Mouse (Mus musculus): ENCODE measurements around the gene BB287469. TPM values are rescaled to one million over a fixed set of nuclear protein-coding genes. Genes with fewer than 3 reads are reported as not detected.
"Not testable (repeated sequence)": the region's sequence is repeated elsewhere in the genome, so short reads cannot be mapped to it uniquely, and the experiment has no call there.

BB287469 gene
- not detected in 2 replicates for polyA plus RNA-seq (2015; fragmentation: Nextera tagmentation; extraction: Ambion mirVana)

- H3K9me3 ChIP-seq (ENCODE audit: low read length); H3K4me2 ChIP-seq (replicated peaks; ENCODE audit: low read depth, low read length); H3K4me1 ChIP-seq (ENCODE audit: insufficient read depth, low read length); H3K27me3 ChIP-seq (ENCODE audit: insufficient read depth, low read length); H3K9ac ChIP-seq (replicated peaks; ENCODE audit: low read length); H3K27ac ChIP-seq (ENCODE audit: low read length); ATAC-seq (ENCODE audit: low FRiP score, low TSS enrichment); H3K4me3 ChIP-seq (ENCODE audit: low read length); H3K36me3 ChIP-seq (ENCODE audit: insufficient read depth, low read length): not testable (repeated sequence)
- 77% methylated on average over 4 of the region's 6 CpGs for WGBS
Observed at GRCm38 (mm10) chr12:87816277-87816676, at the start of gene BB287469. Gene BB287469, plus strand, starts transcription at chr12:87816577.

GRCm38 (mm10) chr12:87775655-87776054, 40.7 kb upstream of the BB287469 start, which contains the start of gene Gm21319:
Gene Gm21319, minus strand, starts transcription at chr12:87775755.
- H3K9ac ChIP-seq (replicated peaks; ENCODE audit: low read length); H3K4me1 ChIP-seq (ENCODE audit: insufficient read depth, low read length); H3K27ac ChIP-seq (ENCODE audit: low read length); H3K4me2 ChIP-seq (replicated peaks; ENCODE audit: low read depth, low read length); H3K9me3 ChIP-seq (ENCODE audit: low read length); H3K27me3 ChIP-seq (ENCODE audit: insufficient read depth, low read length); H3K36me3 ChIP-seq (ENCODE audit: insufficient read depth, low read length); H3K4me3 ChIP-seq (ENCODE audit: low read length); ATAC-seq (ENCODE audit: low FRiP score, low TSS enrichment): not testable (repeated sequence)
- 82% methylated on average over 4 of the region's 4 CpGs for WGBS

DNA sequence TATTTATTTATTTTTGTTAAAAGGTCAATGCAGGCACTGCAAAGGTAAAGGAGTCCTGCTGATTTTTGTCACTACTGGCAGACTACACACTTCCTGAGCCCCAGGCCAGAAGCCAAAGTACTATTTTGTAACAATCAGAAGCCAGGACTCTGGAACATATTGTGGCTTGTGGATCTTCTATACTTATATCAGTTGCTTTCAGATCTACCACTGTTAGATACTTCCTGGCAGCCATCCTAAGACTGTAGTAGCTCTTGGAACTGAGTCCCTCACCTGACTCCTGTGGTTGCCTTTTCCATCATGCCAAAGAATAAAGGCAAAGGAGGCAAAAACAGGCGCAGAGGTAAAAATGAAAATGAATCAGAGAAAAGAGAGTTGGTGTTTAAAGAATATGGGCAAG, 21.2 kb upstream of the BB287469 start, which contains the start of gene Gm21936:
Gm21936 (plus strand) TSS at position 301 of the 400 bp plus-strand sequence.
- ATAC-seq (ENCODE audit: low FRiP score, low TSS enrichment); H3K9ac ChIP-seq (replicated peaks; ENCODE audit: low read length); H3K36me3 ChIP-seq (ENCODE audit: insufficient read depth, low read length); H3K27ac ChIP-seq (ENCODE audit: low read length); H3K9me3 ChIP-seq (ENCODE audit: low read length); H3K27me3 ChIP-seq (ENCODE audit: insufficient read depth, low read length); H3K4me2 ChIP-seq (replicated peaks; ENCODE audit: low read depth, low read length); H3K4me3 ChIP-seq (ENCODE audit: low read length); H3K4me1 ChIP-seq (ENCODE audit: insufficient read depth, low read length): not testable (repeated sequence)
- 94% methylated on average over 1 of the region's 1 CpGs for WGBS

GRCm38 (mm10) chr12:87797971-87798370, 18.4 kb upstream of the BB287469 start:
- not testable (repeated sequence) for H3K4me2 ChIP-seq (replicated peaks; ENCODE audit: low read depth, low read length); H3K9me3 ChIP-seq (ENCODE audit: low read length); H3K4me3 ChIP-seq (ENCODE audit: low read length); H3K27me3 ChIP-seq (ENCODE audit: insufficient read depth, low read length); H3K36me3 ChIP-seq (ENCODE audit: insufficient read depth, low read length); H3K4me1 ChIP-seq (ENCODE audit: insufficient read depth, low read length); H3K9ac ChIP-seq (replicated peaks; ENCODE audit: low read length); H3K27ac ChIP-seq (ENCODE audit: low read length); ATAC-seq (ENCODE audit: low FRiP score, low TSS enrichment)
- WGBS: 92% methylated on average over 5 of the region's 5 CpGs

DNA sequence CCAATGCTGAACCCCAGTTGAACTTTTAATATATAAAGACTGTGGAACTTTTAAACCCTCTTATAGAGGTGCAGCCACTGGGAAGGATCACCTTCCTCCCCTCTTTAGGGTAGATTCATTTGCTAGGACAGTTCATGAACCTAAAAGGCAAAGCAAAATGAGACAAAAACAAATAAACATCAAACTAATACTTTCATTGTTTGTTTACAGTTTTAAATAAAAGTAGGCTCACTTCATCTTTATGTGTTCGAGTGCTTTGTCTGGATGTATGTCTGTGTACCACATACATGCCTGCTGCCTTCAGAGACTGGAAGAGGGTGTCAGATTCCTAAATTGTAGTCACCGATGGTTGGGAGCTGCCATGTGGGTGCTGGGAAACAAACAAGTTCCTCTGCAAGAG, 25.9 kb downstream of the BB287469 start, which contains the start of gene Gm2001:
Gm2001 (minus strand) TSS at position 101 of the 400 bp plus-strand sequence.
- H3K4me3 ChIP-seq (ENCODE audit: low read length); ATAC-seq (ENCODE audit: low FRiP score, low TSS enrichment); H3K27me3 ChIP-seq (ENCODE audit: insufficient read depth, low read length); H3K27ac ChIP-seq (ENCODE audit: low read length); H3K4me2 ChIP-seq (replicated peaks; ENCODE audit: low read depth, low read length); H3K9ac ChIP-seq (replicated peaks; ENCODE audit: low read length); H3K4me1 ChIP-seq (ENCODE audit: insufficient read depth, low read length); H3K9me3 ChIP-seq (ENCODE audit: low read length); H3K36me3 ChIP-seq (ENCODE audit: insufficient read depth, low read length): not testable (repeated sequence)
- 85% methylated on average over 1 of the region's 2 CpGs for WGBS

DNA sequence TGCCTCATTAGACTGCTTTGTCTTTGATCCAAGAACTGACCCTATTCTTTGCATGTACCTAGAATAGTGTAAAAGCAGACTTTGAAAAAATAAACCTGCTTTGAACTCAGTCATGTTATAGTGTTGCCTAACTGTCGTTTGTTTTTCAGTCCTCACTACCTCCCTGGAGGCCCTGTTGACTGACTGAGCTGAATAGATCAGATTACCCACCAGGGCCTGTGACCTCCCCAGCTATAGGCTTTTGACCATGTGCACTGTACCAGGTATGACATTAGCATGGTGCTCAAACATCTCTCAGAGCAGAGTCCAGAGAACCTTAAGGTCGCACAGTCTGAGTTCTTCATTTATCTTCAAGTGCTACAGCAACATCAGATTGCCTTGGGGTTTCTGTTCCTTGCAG, 34.3 kb downstream of the BB287469 start:
- H3K4me1 ChIP-seq (ENCODE audit: insufficient read depth, low read length); H3K4me2 ChIP-seq (replicated peaks; ENCODE audit: low read depth, low read length); H3K27me3 ChIP-seq (ENCODE audit: insufficient read depth, low read length); H3K36me3 ChIP-seq (ENCODE audit: insufficient read depth, low read length); H3K4me3 ChIP-seq (ENCODE audit: low read length); H3K27ac ChIP-seq (ENCODE audit: low read length); H3K9me3 ChIP-seq (ENCODE audit: low read length); H3K9ac ChIP-seq (replicated peaks; ENCODE audit: low read length); ATAC-seq (ENCODE audit: low FRiP score, low TSS enrichment): not testable (repeated sequence)
- WGBS: no CpG with 5 or more reads among the region's 2 CpGs

DNA sequence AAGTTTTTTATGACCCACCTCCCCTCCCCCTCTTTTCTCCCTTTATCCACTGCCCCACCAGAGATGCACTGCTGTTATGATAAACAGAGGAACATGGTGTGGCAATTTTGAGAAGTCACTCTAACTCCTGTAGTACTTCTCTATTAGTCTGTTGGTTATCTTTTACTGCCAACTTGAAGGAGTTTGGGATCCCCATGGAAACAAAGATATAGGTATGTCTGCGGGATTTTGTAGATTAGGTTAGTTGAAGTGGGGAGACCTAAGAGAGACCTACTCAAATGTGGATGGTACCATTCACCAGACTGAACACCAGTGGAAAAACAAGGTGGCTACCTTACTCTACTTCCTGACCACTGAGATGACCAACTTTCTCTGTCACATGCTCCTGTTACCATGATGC, 39.7 kb downstream of the BB287469 start:
- 77% methylated on average over 1 of the region's 1 CpGs for WGBS
- not testable (repeated sequence) for H3K9ac ChIP-seq (replicated peaks; ENCODE audit: low read length); H3K36me3 ChIP-seq (ENCODE audit: insufficient read depth, low read length); H3K4me2 ChIP-seq (replicated peaks; ENCODE audit: low read depth, low read length); ATAC-seq (ENCODE audit: low FRiP score, low TSS enrichment); H3K4me1 ChIP-seq (ENCODE audit: insufficient read depth, low read length); H3K9me3 ChIP-seq (ENCODE audit: low read length); H3K4me3 ChIP-seq (ENCODE audit: low read length); H3K27ac ChIP-seq (ENCODE audit: low read length); H3K27me3 ChIP-seq (ENCODE audit: insufficient read depth, low read length)

DNA sequence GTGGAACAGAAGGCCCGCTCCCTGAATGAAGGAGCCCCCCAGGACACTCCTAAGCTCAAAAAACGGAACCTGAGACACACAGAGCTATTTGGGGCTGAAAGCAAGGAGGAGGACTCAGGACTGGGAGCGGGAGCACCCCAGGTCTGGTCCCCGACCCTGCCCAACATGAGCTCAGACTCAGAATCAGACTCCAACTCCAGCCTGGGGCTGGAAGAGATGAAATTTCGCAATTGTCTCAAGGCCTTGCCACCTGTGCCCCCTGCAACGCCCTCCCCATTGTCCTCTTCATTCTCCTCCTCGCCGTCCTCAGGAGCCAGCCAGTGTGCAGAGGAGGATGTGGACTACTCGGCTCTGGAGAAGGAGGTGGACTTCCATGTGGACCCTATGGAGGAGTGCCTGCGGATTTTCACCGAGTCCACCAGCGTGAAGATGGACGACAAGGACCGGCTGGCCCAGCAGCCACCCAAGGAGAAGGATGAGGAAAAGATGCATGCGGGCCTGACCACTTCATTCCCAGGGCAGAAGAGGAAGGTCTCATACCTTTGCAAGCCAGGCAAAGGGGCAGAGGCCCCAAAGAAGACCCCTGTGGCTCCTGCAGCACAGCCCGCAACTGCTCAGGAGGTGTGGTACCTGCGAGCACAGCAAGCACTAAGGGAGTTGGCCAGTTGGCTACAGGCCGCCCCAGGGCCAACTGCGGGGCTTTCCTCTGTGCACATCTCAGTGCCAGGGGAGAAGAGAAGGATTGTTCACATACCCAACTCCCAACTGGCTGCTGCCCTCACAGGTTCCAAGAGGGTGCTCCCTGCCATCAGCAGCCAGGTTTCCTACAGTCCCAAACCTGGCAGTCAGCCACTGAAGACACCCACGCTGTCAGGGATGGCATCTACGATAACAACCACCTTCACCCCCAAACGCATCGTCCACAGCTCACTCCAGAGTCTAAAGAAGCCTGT, 45.6 kb downstream of the BB287469 start:
- H3K4me2 ChIP-seq (replicated peaks; ENCODE audit: low read depth, low read length); H3K9me3 ChIP-seq (ENCODE audit: low read length); ATAC-seq (ENCODE audit: low FRiP score, low TSS enrichment); H3K27me3 ChIP-seq (ENCODE audit: insufficient read depth, low read length); H3K4me3 ChIP-seq (ENCODE audit: low read length); H3K4me1 ChIP-seq (ENCODE audit: insufficient read depth, low read length); H3K27ac ChIP-seq (ENCODE audit: low read length); H3K36me3 ChIP-seq (ENCODE audit: insufficient read depth, low read length); H3K9ac ChIP-seq (replicated peaks; ENCODE audit: low read length): not testable (repeated sequence)
- 86% methylated on average over 23 of the region's 23 CpGs for WGBS

GRCm38 (mm10) chr12:87863638-87864037, 47.3 kb downstream of the BB287469 start:
- not testable (repeated sequence) for H3K9me3 ChIP-seq (ENCODE audit: low read length); H3K36me3 ChIP-seq (ENCODE audit: insufficient read depth, low read length); H3K4me1 ChIP-seq (ENCODE audit: insufficient read depth, low read length); H3K27ac ChIP-seq (ENCODE audit: low read length); H3K9ac ChIP-seq (replicated peaks; ENCODE audit: low read length); H3K4me3 ChIP-seq (ENCODE audit: low read length); H3K4me2 ChIP-seq (replicated peaks; ENCODE audit: low read depth, low read length); ATAC-seq (ENCODE audit: low FRiP score, low TSS enrichment); H3K27me3 ChIP-seq (ENCODE audit: insufficient read depth, low read length)
- 89% methylated on average over 10 of the region's 11 CpGs for WGBS

DNA sequence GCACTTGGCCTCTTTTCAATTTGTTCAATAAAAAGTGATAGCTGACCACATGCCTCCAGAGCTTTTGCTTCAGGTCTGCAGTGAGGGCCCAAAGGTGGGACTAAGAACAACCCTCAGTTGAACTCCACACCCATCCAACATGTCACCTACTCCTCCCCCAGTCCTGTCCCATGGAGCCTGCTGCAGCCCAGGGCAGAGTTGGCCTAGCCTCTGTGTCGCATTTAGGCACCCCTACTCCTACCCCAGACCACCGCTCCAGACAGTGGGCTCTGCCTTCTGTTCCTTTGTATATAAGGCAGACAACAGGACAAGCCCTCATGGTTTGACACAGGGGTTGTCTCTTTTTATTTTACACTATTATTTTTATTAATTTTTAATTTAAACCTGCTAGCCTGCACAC, 47.7 kb downstream of the BB287469 start:
- ATAC-seq (ENCODE audit: low FRiP score, low TSS enrichment); H3K9me3 ChIP-seq (ENCODE audit: low read length); H3K9ac ChIP-seq (replicated peaks; ENCODE audit: low read length); H3K4me2 ChIP-seq (replicated peaks; ENCODE audit: low read depth, low read length); H3K4me3 ChIP-seq (ENCODE audit: low read length); H3K27ac ChIP-seq (ENCODE audit: low read length); H3K4me1 ChIP-seq (ENCODE audit: insufficient read depth, low read length); H3K27me3 ChIP-seq (ENCODE audit: insufficient read depth, low read length); H3K36me3 ChIP-seq (ENCODE audit: insufficient read depth, low read length): not testable (repeated sequence)
- WGBS: 83% methylated on average over 2 of the region's 2 CpGs
